Mouse (Mus musculus) testis, adult 2 months (tissue): ENCODE results near the gene Bcl2l2. TPM values are rescaled to one million over a fixed set of nuclear protein-coding genes. Genes with fewer than 3 reads are reported as not detected.

Experiments
- H3K27ac ChIP-seq: fragments of 200-500 bp; 2 replicates; pipeline ENCODE4 v1.5.1; 2012; ENCODE audit warnings: low read depth, low read length; ENCODE audit not compliant: control insufficient read depth, insufficient read depth
- H3K27me3 ChIP-seq: fragments of 200-500 bp; 2 replicates; pipeline ENCODE4 v1.6.1; 2012; ENCODE audit warnings: mild to moderate bottlenecking, low read length, moderate library complexity; ENCODE audit not compliant: control insufficient read depth, insufficient read depth
- H3K36me3 ChIP-seq: fragments of 200-500 bp; 2 replicates; pipeline ENCODE4 v1.6.1; 2012; ENCODE audit warnings: mild to moderate bottlenecking, low read length; ENCODE audit not compliant: control insufficient read depth, insufficient read depth
- H3K4me1 ChIP-seq: fragments of 200-500 bp; 2 replicates; pipeline ENCODE4 v1.6.1; 2012; ENCODE audit warnings: low read length; ENCODE audit not compliant: control insufficient read depth, insufficient read depth
- H3K4me3 ChIP-seq: fragments of 200-500 bp; 2 replicates; pipeline ENCODE4 v1.5.1; 2012; ENCODE audit warnings: low read depth, mild to moderate bottlenecking, low read length, moderate library complexity, mixed read lengths; ENCODE audit not compliant: control insufficient read depth
- CTCF ChIP-seq: fragments of 200-500 bp; IDR thresholded peaks from 2 replicates; pipeline ENCODE4 v1.5.1; 2012; ENCODE audit warnings: low read depth, mild to moderate bottlenecking, inconsistent platforms, low read length, moderate library complexity; ENCODE audit not compliant: control insufficient read depth, insufficient read depth, insufficient replicate concordance
- POLR2A ChIP-seq: fragments of 200-500 bp; IDR thresholded peaks from 2 replicates; pipeline ENCODE4 v1.6.1; 2012; ENCODE audit warnings: low read depth, mild to moderate bottlenecking, inconsistent platforms, low read length, moderate library complexity; ENCODE audit not compliant: control insufficient read depth
- polyA plus RNA-seq: library from polyadenylated mRNA; depleted of rRNA; stranded (reverse); fragments of >200 nt; gene quantifications from 2 replicates; pipeline ENCODE4 v1.2.3, GENCODE M21; 2012; rRNA removed

The Bcl2l2 gene
- polyA plus RNA-seq, 1 experiment, result 31.2 TPM

DNA sequence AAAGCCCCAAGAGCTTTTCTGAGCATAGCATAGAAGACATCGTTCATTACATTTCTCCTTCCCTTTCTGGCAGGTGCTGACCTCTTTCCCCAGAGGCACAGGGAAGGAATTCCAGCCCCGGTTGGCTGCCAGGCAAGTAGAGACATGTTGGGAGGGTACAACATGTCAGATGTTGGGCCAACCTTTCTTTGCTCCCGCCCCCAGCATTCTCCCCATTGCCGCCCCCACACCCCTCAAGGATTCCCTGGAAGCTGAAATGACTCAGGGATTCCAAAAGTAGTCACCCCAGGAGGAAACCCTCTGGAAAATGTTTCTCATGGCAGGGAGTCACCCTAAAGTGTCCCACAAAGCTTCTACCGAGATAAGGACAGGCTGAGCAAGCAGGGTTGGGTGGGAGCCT lies 46.6 kb downstream of the Bcl2l2 start:
- H3K27ac ChIP-seq, result no peak overlapping the region
- no peaks in the 10 kb centered on the region for H3K36me3 ChIP-seq
- H3K27me3 ChIP-seq, result no peaks in the 10 kb centered on the region
- H3K4me3 ChIP-seq, result no peak overlapping the region
- H3K4me1 ChIP-seq, result peaks cover 14% of the 10 kb centered on the region
- TF ChIP-seq CTCF, result no peak
- TF ChIP-seq POLR2A, result no peak

DNA sequence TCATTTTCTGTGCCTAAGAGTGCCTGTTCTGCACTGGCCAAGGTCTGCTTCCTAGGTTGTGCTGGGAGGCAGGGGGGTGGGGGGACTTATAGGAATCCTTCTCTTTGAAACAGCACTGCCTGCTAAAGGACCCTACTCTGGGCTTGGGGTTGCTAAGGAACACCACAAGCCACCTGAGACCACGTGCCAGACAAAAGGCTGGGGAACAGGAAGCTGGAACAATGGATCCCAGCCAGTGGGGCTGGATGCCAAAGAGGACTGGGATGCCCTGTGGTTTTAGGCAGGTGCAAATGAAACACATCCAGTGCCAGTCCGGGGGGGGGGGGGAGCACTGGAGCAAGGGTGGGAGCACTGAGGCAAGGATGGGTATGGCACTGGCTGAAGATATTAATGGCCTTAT lies 47.3 kb downstream of the Bcl2l2 start:
- TF ChIP-seq POLR2A (no peak), CTCF (no peak)
- no peaks in the 10 kb centered on the region for H3K27me3 ChIP-seq
- H3K27ac ChIP-seq, result no peak overlapping the region
- peaks cover 13% of the 10 kb centered on the region for H3K4me1 ChIP-seq
- no peaks in the 10 kb centered on the region for H3K36me3 ChIP-seq
- H3K4me3 ChIP-seq, result no peak overlapping the region

DNA sequence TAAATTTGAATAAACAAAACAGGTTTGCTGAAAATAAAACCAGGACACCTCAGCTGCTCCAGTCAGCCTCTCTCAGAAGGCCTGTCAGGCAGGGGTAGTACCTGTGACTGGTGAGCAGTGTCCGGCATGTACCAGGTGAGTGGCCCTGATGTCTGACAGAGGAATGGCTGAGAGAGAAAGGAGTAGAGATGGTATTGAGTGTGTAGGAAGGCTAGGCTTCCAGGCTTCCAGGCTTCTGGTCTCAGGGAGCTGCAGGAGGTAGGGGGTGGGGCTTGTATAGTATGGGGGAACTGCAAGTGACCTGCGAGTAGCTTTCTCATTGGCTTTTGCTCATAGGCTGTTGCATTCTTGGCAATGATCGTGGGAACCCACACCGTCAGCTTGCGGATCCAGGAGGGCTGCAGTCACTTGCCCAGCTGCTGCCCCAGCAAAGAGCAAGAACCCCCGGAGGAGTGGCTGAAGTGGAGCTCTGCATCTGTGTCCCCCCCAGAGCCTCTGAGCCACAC lies 49.5 kb downstream of the Bcl2l2 start, which contains the start of gene Il25:
Il25 (plus strand) TSS at position 51 of the 506 bp plus-strand sequence.
- H3K27ac ChIP-seq, result no peak within 1 kb of the TSS
- no peaks in the 10 kb centered on the region for H3K36me3 ChIP-seq
- H3K27me3 ChIP-seq, result no peaks in the 10 kb centered on the region
- TF ChIP-seq POLR2A (no peak), CTCF (no peak)
- H3K4me3 ChIP-seq, result no peak within 1 kb of the TSS
- H3K4me1 ChIP-seq, result no peaks in the 10 kb centered on the region

DNA sequence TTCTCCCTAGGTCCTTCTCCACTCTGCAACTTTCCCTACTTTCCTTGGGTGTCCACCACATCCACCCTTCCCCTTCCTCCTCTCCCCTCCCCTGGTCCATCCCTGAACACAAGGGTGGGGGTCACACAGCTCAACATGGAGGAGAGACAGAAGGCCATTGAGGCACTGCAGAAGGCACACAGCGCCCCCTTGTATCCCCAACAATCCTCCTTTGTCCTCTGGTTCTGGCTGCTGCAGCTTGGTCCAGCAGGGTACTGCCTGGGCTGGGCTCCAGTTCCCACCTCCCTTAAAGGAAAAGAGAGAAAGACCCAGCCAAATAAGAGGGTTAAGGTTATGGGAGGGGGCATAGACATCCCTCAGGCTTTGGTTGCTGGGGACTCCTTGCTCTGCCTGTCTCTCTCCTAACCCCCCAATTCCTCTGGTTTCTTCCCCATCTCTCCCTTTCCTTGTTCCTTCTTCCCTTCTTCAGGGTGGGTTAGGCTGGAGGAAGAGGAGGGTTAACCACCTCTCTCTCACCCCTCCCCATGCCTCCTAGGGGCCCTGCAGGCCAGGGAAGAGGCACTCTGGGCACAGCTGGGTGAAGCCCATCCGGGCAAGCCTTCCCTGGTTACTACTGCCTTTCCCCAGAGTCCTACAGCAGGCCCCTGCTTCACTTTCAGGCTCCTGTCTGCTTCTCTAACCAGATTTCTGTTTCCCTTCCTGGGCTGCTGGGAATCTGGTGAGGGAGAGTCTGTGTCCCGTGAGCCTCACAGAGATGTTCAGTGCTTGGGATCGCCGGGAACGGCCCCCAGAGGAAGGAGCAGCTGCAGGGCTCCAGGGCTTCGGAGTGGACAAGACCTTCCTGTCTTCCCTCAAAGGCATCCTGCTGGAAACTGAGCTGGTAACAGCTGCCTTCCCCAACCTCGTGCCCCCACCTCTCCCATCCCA lies 53.0 kb downstream of the Bcl2l2 start, which contains the start of gene Cmtm5:
Cmtm5 (plus strand) TSS at position 358 of the 927 bp plus-strand sequence.
- no peaks in the 10 kb centered on the region for H3K4me1 ChIP-seq
- no peak within 1 kb of the TSS for H3K27ac ChIP-seq
- no peaks in the 10 kb centered on the region for H3K27me3 ChIP-seq
- H3K36me3 ChIP-seq, result no peaks in the 10 kb centered on the region
- H3K4me3 ChIP-seq, result no peak within 1 kb of the TSS
- TF ChIP-seq POLR2A (no peak), CTCF (no peak)

DNA sequence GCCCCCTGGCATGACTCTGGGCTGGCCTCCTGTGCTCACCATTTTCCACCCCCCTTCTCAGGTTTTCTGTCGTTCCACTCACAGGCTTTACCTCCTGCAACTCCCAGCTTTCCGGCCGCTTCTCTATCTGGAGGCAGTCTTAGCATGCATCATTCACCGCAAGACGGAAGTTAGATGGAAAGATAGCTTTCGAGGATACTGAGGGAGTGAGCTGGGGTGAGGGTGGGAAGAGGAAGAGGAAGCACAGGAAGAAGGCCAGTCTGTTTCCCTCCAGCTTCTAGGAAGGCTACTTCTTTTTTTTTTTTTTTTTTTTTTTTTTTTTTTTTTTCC lies 53.6 kb downstream of the Bcl2l2 start:
- no peak overlapping the region for H3K27ac ChIP-seq
- H3K4me3 ChIP-seq, result no peak overlapping the region
- no peaks in the 10 kb centered on the region for H3K36me3 ChIP-seq
- H3K27me3 ChIP-seq, result no peaks in the 10 kb centered on the region
- no peak for TF ChIP-seq CTCF
- TF ChIP-seq POLR2A, result no peak
- H3K4me1 ChIP-seq, result no peaks in the 10 kb centered on the region

DNA sequence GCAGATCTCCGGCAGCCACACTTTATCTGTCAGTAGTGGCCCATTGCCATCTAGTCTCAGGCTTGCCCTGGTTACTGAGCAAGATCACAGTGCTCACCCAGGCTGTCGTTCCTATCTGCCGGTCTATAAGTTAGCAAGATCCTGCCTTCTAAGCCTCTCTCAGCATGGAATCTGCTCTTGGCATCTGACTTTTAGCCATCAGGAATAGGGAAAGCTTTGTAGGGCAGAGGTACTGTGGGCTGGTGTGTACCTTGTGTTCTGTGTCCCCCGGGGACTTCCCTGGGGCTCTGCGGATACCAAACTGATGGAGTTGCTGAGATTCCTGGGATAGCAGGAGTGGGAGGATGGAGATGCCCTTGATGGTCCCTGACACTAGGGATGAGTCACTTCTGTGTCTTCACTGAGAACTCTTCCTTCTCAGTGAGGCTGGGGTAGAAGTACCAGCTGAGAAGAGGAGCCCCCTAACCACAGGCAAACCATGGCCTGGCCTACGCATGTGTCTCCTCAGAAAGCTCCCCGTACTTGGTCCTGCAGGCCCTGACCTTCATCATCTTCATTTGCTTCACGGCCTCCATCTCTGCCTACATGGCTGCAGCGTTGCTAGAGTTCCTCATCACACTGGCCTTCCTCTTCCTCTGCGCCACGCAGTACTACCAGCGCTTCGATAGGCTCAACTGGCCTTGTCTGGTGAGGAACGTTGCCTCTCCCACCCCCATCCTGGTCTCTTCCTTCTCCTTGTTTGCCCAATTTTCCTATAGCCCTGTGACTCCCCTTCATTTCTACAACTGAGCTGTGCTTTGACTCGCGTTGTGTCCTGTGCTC lies 54.4 kb downstream of the Bcl2l2 start:
- H3K36me3 ChIP-seq, result no peaks in the 10 kb centered on the region
- H3K27me3 ChIP-seq, result no peaks in the 10 kb centered on the region
- no peak overlapping the region for H3K4me3 ChIP-seq
- TF ChIP-seq CTCF (no peak), POLR2A (no peak)
- H3K4me1 ChIP-seq, result no peaks in the 10 kb centered on the region
- no peak overlapping the region for H3K27ac ChIP-seq

Other genes with a start within 250 kb of the Bcl2l2 start
- not detected in 2 replicates for gene Gm17606, start 242.4 kb upstream of the Bcl2l2 start, polyA plus RNA-seq
- gene Cdh24, start 242.0 kb upstream of the Bcl2l2 start, polyA plus RNA-seq, result 9.9 and 10.2 TPM in 2 replicates
- 38.6 and 47.0 TPM in 2 replicates for gene 1700123O20Rik, start 197.2 kb upstream of the Bcl2l2 start, polyA plus RNA-seq
- 117 and 121 TPM in 2 replicates for gene Acin1, start 196.4 kb upstream of the Bcl2l2 start, polyA plus RNA-seq
- 0.22 and 0.32 TPM in 2 replicates for gene Gm29776, start 184.5 kb upstream of the Bcl2l2 start, polyA plus RNA-seq
- 0.22 and 0.32 TPM in 2 replicates for gene Cebpe, start 171.2 kb upstream of the Bcl2l2 start, polyA plus RNA-seq
- gene Slc7a8, start 101.4 kb upstream of the Bcl2l2 start, polyA plus RNA-seq, result 18.8 and 27.5 TPM in 2 replicates
- gene Rnf212b, start 69.2 kb upstream of the Bcl2l2 start, polyA plus RNA-seq, result 9.1 and 9.5 TPM in 2 replicates
- gene Homez, start 12.4 kb upstream of the Bcl2l2 start, polyA plus RNA-seq, result 94.0 and 97.4 TPM in 2 replicates
- gene Ppp1r3e, start 5.8 kb upstream of the Bcl2l2 start, polyA plus RNA-seq, result 5.4 TPM in 2 replicates
- gene Gm20521, start 64 bp downstream of the Bcl2l2 start, polyA plus RNA-seq, result 2.0 and 2.2 TPM in 2 replicates
- gene Pabpn1, start 9.1 kb downstream of the Bcl2l2 start, polyA plus RNA-seq, result 341 and 429 TPM in 2 replicates
- gene Slc22a17, start 29.8 kb downstream of the Bcl2l2 start, polyA plus RNA-seq, result 27.3 and 27.8 TPM in 2 replicates
- gene Efs, start 42.7 kb downstream of the Bcl2l2 start, polyA plus RNA-seq, result 1.6 and 1.7 TPM in 2 replicates
- not detected in 2 replicates for gene Il25, start 49.3 kb downstream of the Bcl2l2 start, polyA plus RNA-seq
- gene Cmtm5, start 52.9 kb downstream of the Bcl2l2 start, polyA plus RNA-seq, result not detected in 2 replicates
- gene Myh6, start 83.5 kb downstream of the Bcl2l2 start, polyA plus RNA-seq, result 0.40 and 1.4 TPM in 2 replicates
- gene Gm17428, start 93.6 kb downstream of the Bcl2l2 start, polyA plus RNA-seq, result not detected in 2 replicates
- gene Myh7, start 111.2 kb downstream of the Bcl2l2 start, polyA plus RNA-seq, result 0.75 and 1.9 TPM in 2 replicates
- gene Ngdn, start 132.1 kb downstream of the Bcl2l2 start, polyA plus RNA-seq, result 10.6 and 13.1 TPM in 2 replicates
- 3.8 and 4.4 TPM in 2 replicates for gene Zfhx2, start 208.9 kb downstream of the Bcl2l2 start, polyA plus RNA-seq
- gene Thtpa, start 211.4 kb downstream of the Bcl2l2 start, polyA plus RNA-seq, result 4.6 and 4.9 TPM in 2 replicates
- 3.0 and 4.0 TPM in 2 replicates for gene Ap1g2, start 223.2 kb downstream of the Bcl2l2 start, polyA plus RNA-seq
- gene Jph4, start 233.6 kb downstream of the Bcl2l2 start, polyA plus RNA-seq, result 6.6 and 7.4 TPM in 2 replicates